Mouse (Mus musculus) heart, postnatal 14 days (tissue): ENCODE results near the gene Dgkg. TPM values are rescaled to one million over a fixed set of nuclear protein-coding genes. Genes with fewer than 3 reads are reported as not detected.

ENCODE experiments used
- DNase-seq, 2 experiments: peaks; one replicate each; pipeline ENCODE4 v3.0.0; 2021 to 2022
- intact Hi-C: fragments of 180-260 bp; cut with DNase I; formaldehyde crosslinking; loops from one replicate; pipeline ENCODE4 v1.15.1; 2025
- total RNA-seq, 2 experiments: library from RNA; stranded (reverse); gene quantifications; 2 replicates each; pipeline ENCODE4 v1.2.3; 2021

Gene Dgkg
- total RNA-seq, 2 experiments from 2014 or later = 0.57 to 0.83 TPM

DNA sequence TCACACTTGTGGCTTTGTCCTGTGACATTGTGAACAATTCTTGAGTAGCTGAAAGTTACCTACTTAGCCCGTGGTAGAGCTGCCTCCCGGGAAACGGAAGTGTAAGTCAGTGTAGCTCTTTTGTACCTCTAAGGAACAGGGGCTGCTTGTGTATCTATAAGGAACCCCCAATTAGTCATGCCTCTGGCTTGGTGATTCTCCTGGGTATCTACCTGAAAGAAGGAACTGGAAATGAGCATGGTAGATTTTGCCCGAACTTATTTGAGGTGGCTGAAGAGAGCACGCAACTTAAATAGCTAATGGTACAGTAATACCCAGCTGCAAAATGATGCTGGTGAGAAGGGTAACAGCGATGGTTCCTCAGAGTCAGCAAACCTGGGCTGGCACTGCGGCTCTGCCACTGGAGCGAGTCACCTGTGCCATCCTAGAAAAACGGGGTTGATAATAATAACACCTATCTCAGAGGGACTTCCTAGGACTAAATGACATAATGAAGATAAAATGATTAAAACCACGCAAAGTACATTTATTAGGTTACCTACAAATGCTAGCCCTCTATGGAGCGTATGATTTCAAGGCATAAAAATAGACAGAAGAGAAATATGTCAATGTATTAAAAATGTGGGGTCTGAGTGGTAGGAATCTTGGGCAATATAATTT is 3.1 kb downstream of the Dgkg start:
- DNase-seq = no peak
- intact Hi-C loops = no loop called here

DNA sequence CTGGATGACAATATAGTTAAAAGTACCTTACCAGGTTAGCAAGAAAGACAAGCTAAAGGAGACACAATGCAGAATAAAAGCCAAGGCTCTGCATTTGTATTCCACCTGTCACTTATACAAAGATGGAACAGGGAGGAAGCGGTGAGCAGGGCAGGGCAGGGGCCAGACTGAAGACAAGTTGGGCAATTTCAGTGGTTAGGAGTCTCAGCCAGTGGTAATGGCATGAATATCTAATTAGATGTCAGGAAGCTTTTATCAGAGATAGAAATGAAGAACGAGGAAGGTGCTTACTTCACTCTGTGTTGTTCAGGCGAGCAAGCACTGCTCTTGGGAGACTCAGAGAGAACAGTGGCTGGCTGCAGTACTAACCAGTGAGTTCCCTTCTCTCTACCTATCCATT is 5.8 kb downstream of the Dgkg start:
- intact Hi-C loops = no loop called here
- no peak for DNase-seq

DNA sequence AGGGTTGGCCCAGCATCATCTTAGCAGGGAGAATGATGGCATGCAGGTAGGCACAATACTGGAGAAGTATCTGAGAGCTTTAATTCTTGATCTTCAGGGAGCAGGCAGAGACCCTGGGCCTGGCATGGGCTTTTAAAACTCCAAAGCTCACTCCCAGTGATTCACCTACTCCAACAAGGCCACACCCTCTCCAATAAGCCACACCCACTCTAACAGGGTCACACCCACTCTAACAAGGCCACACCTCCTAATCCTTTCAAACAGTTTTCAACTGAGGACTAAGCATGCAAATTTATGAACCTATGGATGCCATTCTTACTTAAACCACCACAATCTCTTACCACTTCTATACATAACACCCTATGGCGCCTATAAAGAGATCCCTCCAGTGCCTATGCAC is 11.8 kb downstream of the Dgkg start:
- intact Hi-C loops = no loop called here
- DNase-seq = no peak

DNA sequence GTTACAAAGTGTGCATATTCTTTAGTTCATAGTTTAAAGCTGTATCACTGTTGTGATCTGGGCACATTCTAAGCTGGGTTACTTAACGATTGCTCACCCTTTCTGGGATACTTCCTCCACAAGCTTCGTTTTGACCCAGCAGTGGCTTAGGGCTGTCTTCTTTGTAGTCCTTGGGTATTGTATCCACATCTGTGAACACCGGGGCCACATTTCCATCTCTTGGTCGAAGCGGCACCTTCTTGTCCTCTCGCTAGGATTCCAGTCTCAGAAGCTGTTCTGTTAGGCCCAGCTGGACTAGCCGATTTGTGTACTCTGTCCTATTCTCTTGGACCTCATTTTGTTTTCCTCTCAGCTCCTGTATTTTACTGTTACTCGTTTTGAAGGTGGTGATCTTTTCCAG is 13.6 kb downstream of the Dgkg start:
- intact Hi-C loops = no loop called here
- no peak for DNase-seq

DNA sequence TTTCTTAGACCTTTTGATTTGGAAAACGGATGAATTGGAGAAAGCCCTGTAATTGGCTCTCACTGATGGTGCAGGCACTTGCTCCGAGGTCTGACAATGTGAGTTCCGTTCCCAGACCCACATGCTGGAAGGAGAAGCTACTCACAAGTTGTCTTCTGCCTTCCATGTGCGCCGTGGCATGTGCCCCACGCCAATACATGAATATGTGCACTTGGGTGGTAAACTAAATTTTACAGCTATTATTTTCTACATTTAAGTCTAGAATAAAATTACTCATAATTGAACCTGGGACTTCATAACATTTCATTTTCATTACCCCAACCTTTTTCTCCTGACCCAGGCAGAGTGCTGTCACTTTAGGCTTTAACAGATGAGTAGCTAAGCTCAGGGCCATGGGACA is 14.1 kb downstream of the Dgkg start:
- intact Hi-C loops = no loop called here
- no peak for DNase-seq

DNA sequence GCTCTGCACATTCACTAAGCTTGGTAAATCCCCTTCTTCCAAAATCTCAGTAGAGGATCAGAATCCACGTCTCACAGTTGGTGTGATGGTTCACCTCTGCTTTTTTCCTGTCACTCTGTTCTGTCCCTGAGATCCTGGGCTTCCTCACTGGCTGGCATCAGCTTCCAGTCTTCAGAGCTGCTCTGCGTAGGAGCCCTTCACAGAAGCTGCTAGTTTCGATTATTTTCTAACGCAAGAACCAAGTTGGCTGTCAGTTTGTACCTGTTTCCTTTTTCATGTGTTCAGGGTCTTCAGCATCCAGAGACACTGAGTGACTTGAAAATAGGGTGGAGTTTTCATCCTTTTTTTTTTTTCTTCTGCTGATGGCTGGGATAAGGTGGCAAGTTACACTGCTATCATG is 15.0 kb downstream of the Dgkg start:
- no peak for DNase-seq
- intact Hi-C loops = no loop called here

DNA sequence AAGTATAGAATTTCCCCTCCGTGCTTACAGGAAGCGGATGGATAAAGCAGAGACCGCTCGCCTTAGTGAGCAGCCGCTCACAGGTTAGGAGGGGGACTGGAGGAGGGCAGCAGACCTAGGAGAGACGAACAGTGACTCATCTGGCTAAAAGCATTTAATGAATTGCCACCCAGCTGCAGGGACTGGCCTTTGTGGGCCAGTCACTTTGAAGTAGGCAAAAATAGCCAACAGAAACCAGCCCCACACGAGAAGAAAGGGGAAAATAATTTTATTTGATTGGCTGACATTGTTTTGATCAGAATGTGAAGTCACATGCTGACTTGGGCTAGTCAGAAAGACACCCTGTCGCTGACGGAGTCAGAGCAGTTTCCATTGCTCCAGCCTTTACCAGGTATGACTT is 15.4 kb downstream of the Dgkg start:
- no peak for DNase-seq
- intact Hi-C loops = no loop called here

DNA sequence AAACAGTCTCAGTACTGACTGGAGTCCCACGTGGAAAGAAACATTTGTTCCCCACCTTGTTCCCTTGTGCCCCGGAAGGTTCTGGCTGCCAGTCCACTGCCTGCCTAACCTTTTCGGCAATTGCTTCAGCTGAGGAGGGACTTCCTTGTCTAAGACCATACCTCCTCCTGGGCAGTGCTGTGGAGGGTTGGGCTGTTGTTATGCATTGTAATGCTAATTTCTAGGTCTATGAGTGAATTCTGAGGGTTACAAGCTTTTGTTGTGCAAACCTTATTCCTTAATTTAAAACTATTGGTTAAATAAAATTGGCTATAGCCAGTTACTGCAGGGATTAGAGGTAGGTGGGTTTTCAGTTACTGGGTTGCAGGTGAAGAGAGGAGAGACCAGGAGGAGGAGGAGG is 19.7 kb downstream of the Dgkg start:
- intact Hi-C loops = no loop called here
- no peak for DNase-seq

DNA sequence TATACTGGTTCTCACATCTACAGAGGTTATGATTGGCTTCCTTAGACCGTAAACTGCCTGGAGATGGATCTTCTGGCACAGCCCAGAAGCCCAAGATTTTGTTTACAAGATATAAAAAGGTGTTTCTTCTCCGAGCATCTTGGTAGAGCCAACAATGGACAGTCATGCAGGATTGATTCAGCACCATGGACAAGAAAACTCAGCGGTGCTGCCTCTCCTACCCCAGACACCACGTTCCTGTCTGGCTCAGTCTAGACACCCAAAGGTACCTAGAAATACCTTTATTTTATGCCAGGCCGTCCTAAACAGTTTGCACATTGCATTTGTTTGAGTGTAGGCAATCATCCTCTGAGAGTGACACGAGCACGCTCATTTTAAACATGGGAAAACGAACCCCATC is 21.3 kb downstream of the Dgkg start:
- no peak for DNase-seq
- intact Hi-C loops = no loop called here

DNA sequence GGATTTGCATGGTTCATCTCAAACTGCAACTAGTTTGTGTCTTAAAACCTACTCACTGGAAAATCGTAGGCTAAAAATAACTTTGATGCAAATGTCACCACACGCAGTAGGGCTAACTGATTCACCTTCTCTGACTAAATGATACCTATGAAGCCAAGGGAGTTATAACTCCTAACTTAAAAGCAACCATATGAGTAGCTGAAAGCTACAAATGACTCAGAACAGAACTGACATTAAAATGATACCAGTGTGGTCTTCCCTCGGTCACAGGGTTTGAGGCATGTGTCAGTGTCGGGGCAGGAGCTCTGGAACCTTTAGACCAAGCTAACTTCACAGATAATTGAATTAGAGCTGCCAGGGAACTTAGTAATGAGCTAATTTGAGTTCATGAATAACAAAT is 24.0 kb downstream of the Dgkg start:
- no peak for DNase-seq
- intact Hi-C loops = no loop called here

DNA sequence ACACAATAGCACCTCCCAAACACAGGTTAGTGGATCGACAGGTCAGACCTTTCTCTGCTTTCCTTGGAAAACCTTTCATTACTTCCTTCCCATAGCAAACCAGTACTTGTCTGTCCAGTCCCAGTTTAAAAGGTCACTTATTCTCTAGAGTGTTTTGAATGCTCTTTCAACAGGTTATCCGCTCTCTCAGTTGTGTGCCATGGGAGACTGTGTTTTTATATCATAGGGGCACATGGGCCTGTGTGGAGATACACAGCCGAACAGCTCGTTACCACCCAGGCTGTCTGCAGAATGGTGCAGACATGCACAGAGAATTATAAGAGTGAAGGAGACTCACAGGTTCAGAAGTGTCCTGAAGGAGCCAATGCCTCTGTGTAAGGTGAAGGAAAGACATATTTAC is 26.7 kb downstream of the Dgkg start:
- intact Hi-C loops = no loop called here

DNA sequence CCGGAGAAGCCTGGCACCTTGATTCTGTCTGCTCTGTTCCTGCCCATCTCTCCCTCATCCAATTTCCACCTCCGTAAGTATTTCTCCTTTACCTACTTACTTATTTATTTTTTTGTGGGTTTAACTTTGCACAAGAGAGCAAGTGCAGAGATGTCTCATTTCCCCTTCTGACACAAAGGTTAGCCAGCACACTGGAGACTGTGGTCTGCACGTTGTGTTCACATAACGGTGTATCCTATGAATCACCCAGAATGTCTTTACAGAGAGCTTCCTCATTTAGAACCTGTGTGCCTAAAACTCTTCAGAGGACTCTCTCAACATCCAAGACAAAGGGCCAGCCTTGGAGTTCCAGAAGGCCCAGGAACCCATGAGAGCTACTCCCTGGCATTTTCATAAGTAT is 27.1 kb downstream of the Dgkg start:
- DNase-seq = no peak
- intact Hi-C loops = no loop called here

More for the DNA sequence above, 26.7 kb downstream of the Dgkg start:
- no peak for DNase-seq

DNA sequence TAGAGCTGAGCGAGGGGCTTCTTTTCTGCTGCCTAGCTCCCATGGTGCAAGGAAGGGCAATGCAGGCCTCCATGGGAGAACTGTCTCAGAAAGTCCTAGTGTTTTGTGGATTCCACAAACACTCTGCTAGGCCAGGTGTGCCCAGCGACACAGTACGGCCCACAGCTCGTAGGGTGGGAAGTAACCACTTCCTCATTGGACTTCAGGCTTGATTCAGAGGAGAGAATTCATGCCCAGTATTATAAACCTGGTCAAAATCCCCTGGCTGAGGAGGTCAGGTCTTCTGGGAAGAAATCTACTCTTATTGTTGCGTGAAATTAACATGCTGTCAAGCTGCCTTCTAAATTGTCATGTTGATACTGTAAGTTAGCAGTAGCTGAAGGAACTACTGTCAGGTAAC is 31.0 kb downstream of the Dgkg start:
- no peak for DNase-seq

DNA sequence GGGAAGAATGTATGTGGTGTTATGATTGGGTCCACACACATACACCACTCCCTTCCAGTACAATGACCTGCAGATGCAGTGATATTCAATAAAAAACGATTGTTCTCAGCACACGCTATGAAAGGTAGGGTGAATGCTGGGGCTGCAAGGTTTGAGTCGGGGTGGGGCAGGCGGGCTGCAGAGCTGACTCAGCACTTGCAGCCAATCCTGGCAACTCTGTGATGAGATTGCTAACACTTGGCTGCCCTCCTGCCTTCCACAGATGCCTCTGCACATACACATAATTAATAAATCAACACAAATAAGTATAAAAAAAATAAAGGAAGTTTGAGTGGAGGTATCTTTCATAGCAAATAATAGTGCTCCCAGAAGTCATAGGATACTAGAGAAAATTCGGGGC is 31.6 kb downstream of the Dgkg start:
- DNase-seq = no peak
- intact Hi-C loops = no loop called here

More for the DNA sequence above, 31.0 kb downstream of the Dgkg start:
- intact Hi-C loops = no loop called here

DNA sequence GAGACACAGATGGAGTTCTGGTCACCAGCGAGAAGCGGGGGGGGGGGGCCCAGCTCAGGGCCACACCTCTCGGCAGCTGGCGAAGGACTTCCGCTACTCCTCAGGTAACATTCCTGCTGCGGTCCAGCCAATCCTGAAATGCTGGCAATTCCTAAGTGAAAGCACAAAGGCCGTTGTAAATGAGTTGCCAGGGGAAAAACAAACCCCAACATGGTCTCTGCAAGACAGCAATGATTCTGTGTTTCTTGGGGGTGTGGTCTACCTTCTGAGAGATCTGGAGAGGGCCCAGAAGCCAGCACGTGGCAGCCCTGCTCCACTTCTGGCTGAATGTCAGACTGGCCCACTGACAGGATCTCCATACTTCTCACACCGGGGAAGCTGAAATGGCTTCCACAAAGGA is 34.7 kb downstream of the Dgkg start:
- peak in 1 of 2 experiments; percentile 2 for DNase-seq
- intact Hi-C loops = no loop called here

DNA sequence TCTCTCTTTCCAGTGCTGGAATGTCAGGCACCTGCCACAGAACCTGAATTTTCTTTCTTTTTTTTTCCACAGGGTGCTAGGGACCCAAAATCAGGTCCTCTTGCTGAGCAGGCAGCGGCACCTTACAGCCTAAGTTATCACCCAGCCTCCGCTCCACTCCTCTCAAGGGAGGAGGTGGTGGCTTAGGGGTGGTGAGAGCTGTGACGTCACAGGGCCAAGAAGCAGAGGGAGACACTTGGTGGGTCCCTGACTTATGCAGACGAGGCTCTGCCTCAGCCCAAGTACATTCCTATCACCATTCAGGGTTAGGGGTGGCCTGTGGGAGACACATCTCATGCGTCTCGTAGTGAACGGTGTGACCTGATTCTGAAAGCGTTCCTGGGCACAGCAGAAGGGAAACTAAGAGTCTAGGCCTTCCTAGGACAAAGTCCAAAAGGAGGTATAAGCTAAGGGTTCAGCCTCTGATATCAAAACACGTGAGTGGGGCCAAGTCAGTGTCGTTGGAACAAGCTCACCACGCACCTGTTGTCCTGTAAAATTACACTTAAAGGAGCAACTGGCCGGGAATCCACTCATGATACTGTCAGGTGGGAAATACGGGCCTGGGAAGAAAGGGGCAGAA is 35.6 kb downstream of the Dgkg start:
- no peak for DNase-seq
- intact Hi-C loops = no loop called here

DNA sequence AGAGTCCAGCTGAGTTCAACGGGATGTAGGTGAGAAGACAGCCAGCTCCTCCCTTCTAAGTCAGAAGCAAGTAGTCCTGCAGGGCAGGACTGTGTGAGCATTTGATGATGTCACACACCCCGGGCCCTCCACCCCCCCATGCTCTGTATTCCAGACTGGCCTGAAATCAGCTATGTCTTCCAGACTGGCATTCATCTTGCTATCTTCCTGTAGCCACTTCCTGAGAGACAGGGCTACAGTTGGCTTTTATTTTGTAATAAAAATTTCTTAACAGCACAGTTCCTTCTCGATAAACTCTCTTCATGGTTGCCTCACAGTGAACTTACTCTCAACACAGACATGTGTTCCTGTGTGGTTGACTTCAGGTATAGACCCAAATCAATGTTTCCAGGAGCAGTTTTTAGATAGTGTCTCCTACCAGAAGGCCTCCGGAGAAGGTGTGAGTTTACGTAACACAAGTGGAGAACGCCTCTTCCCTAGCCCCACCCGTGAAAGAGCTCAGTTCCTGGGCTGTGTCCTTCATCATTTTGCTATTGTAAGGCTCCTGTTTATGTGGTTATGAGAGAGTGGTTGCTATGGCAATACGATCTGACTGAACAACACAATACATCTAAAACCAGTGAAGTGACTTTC is 38.5 kb downstream of the Dgkg start:
- intact Hi-C loops = no loop called here
- DNase-seq = no peak

DNA sequence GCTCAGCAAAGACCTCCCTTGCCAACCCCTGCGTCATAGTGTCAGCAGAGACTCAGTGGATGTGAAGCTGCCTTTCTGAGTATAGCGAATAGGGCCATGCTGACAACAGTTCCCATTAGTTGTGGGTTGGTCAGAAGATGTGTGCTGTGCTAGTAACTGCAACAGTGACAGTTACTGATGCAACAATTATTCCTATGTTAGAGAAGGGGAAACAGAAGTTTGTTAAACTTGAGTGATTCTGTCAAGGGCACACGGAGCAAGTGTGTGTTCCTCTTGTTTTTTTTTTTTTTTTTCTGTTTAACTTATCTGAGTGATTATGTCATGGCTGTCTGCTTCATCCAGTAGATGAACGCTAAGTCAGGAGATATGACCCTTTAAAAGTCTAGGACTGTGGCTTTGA is 41.2 kb downstream of the Dgkg start:
- intact Hi-C loops = no loop called here
- DNase-seq = no peak

DNA sequence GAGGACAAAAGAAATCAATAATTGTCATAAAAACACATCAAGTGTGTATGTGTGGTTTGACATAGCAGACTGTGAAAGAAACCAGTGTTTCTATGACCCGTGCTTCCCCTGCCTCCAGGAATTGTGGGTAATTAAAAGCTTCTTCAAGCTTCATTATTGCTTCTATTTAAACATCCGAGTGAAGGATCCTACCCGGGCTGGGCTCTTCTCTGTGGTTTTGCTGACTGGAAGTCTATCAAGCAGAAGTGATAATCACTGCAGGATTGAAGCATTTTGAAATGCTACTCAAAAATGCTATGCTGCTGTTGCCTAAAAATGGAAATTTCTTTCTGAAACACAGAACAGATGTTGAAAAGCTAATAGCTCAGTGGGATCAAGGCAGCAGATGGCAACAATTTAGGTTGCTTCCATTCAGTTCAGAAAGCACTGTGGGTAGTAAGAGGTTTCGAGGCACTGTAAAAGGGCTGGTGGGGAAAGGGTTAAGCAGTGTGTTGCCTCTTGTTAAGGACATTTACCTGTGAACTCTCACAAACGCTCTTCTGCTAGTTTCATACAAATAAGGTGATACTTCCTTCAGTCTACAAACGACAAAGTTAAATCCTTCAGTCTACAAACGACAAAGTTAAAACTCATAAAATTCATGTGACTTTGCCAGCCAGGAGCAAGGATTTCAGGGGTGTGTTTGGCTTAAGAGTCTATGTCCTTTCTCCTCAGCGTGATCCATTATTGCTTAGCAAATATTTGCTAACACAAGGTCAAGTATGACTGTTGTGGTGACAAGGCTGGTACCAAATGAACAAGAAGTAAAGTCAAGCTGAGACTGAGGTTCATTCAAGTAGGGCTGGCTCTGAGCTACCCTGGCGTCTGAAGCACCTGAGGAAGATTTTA is 43.6 kb downstream of the Dgkg start:
- DNase-seq = no peak
- intact Hi-C loops = no loop called here

DNA sequence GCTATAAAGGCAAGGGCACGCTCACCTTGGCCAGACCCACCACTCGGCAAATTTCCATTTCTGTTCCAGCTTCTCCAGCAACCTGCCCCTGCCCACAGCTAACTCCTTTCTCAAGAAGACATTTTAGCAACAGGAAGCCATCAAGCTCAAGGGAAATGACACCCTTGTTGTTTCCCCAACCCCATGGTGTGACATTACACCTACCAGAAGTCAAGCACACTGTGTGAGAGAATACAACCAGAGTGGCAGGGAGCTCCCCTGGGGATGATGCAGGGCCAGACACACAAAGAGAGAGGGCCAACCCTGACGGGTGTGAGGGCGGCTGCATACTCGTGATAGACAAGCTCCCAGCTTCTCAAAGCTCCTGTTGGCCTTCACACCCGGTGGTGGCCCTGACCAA is 49.0 kb downstream of the Dgkg start:
- intact Hi-C loops = no loop called here
- no peak for DNase-seq

DNA sequence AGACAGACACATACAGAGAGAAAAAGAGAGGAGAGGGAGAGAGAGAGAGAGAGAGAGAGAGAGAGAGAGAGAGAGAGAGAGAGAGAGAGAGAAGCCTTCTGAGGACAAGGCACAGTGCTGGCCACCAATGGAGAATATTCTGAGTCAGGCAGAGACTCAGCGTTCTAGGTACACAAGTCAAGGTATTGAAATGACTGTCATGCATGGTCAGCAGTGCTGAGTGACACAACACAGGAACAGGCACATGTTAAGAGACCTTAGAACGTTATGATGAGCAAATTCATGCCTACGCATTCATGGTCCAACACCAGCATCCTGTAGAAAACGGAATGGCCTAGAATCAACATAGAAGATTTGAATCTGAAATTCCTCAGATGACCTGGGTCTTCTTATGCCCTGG is 50.0 kb downstream of the Dgkg start:
- intact Hi-C loops = no loop called here
- DNase-seq = no peak
